Mouse (Mus musculus) ES-Bruce4 (cell line): ENCODE measurements around the gene Rnf224. TPM values are rescaled to one million over a fixed set of nuclear protein-coding genes. Genes with fewer than 3 reads are reported as not detected.

Source experiments
- H3K27ac ChIP-seq: 2 replicates; pipeline ENCODE4 v1.5.1; 2012; ENCODE audit warnings: low read length, inconsistent platforms; ENCODE audit not compliant: insufficient read depth
- H3K27me3 ChIP-seq: 2 replicates; pipeline ENCODE4 v1.6.1; 2012; ENCODE audit warnings: mild to moderate bottlenecking, low read length, inconsistent platforms; ENCODE audit not compliant: control insufficient read depth, poor library complexity, insufficient read depth, severe bottlenecking
- H3K36me3 ChIP-seq: 2 replicates; pipeline ENCODE4 v1.6.1; 2012; ENCODE audit warnings: inconsistent platforms, mild to moderate bottlenecking, low read length, moderate library complexity; ENCODE audit not compliant: control insufficient read depth, poor library complexity, insufficient read depth, severe bottlenecking
- H3K4me1 ChIP-seq: one replicate; pipeline ENCODE4 v1.8.1; 2011; ENCODE audit warnings: low read length; ENCODE audit not compliant: control insufficient read depth, insufficient read depth
- H3K4me3 ChIP-seq: 2 replicates; pipeline ENCODE4 v1.5.1; 2011; ENCODE audit warnings: low read depth, mild to moderate bottlenecking, low read length
- H3K9ac ChIP-seq: 2 replicates; pipeline ENCODE4 v1.6.1; 2012; ENCODE audit warnings: low read depth, mild to moderate bottlenecking, inconsistent platforms; ENCODE audit not compliant: poor library complexity, severe bottlenecking
- H3K9me3 ChIP-seq: replicated peaks from 2 replicates; pipeline ENCODE4 v1.6.1; 2012; ENCODE audit warnings: mild to moderate bottlenecking, low read length, inconsistent platforms; ENCODE audit not compliant: control insufficient read depth, poor library complexity, insufficient read depth, severe bottlenecking
- CTCF ChIP-seq: IDR thresholded peaks from one replicate; pipeline ENCODE4 v1.8.1; 2011; ENCODE audit warnings: low read depth, low read length
- EP300 ChIP-seq: IDR thresholded peaks from 2 replicates; pipeline ENCODE4 v1.6.1; 2011; ENCODE audit warnings: low read depth, low read length; ENCODE audit not compliant: insufficient read depth
- POLR2A ChIP-seq: IDR thresholded peaks from one replicate; pipeline ENCODE4 v1.8.1; 2011; ENCODE audit warnings: low read length; ENCODE audit not compliant: insufficient read depth
- polyA plus RNA-seq: library from polyadenylated mRNA; stranded (reverse); fragments of >200 nt; gene quantifications from 2 replicates; pipeline ENCODE4 v1.2.4, GENCODE M21; 2011; ENCODE audit warnings: low read depth; ENCODE audit not compliant: missing spikeins, insufficient read depth, insufficient read length

Rnf224 gene
- polyA plus RNA-seq, 1 experiment: not detected

- H3K27me3 ChIP-seq: no peaks in the 10 kb centered on the region
- no peaks in the 10 kb centered on the region for H3K9me3 ChIP-seq
- no peak overlapping the region for H3K27ac ChIP-seq
- no peaks in the 10 kb centered on the region for H3K36me3 ChIP-seq
- H3K9ac ChIP-seq: no peak overlapping the region
- TF ChIP-seq CTCF (no peak), POLR2A (no peak), EP300 (no peak)
- H3K4me1 ChIP-seq: peaks cover 20% of the 10 kb centered on the region
- H3K4me3 ChIP-seq: no peak overlapping the region
These were observed 3.2 kb upstream of the Rnf224 start for GRCm38 (mm10) chr2:25239766-25240165.

GRCm38 (mm10) chr2:25238106-25238505 lies 1.5 kb upstream of the Rnf224 start:
- no peak overlapping the region for H3K4me3 ChIP-seq
- H3K27me3 ChIP-seq: no peaks in the 10 kb centered on the region
- peaks cover 20% of the 10 kb centered on the region for H3K4me1 ChIP-seq
- no peaks in the 10 kb centered on the region for H3K36me3 ChIP-seq
- TF ChIP-seq EP300 (no peak), POLR2A (no peak), CTCF (no peak)
- no peaks in the 10 kb centered on the region for H3K9me3 ChIP-seq
- H3K9ac ChIP-seq: no peak overlapping the region
- H3K27ac ChIP-seq: no peak overlapping the region

DNA sequence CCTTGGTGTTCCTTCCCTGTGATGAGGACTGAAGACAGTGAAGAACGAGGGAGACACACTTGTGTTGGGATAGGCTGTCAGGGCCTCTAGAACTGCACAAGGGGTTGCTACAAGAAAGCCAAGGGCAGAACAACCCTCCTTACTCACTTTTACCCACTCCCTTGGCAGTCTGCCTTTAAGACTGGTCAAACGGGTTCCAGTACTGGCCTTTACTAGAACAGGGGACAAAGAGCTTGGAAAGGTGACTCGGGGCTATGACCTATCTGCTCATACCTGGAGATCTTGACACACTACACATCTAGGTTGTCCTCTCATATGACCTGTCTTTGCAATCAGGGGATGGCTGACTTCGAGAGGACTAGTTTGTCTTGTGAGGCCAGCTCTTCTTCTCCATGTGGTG lies 935 bp upstream of the Rnf224 start:
- no peak overlapping the region for H3K9ac ChIP-seq
- no peaks in the 10 kb centered on the region for H3K36me3 ChIP-seq
- H3K27ac ChIP-seq: no peak overlapping the region
- H3K4me1 ChIP-seq: peaks cover 20% of the 10 kb centered on the region
- no peak overlapping the region for H3K4me3 ChIP-seq
- no peaks in the 10 kb centered on the region for H3K27me3 ChIP-seq
- H3K9me3 ChIP-seq: no peaks in the 10 kb centered on the region
- TF ChIP-seq EP300 (no peak), POLR2A (no peak), CTCF (no peak)

GRCm38 (mm10) chr2:25234551-25235220 lies 1.9 kb downstream of the Rnf224 start:
- H3K4me1 ChIP-seq: peaks cover 15% of the 10 kb centered on the region
- H3K27me3 ChIP-seq: no peaks in the 10 kb centered on the region
- TF ChIP-seq POLR2A (no peak), CTCF (no peak), EP300 (no peak)
- no peaks in the 10 kb centered on the region for H3K9me3 ChIP-seq
- H3K9ac ChIP-seq: no peak overlapping the region
- no peaks in the 10 kb centered on the region for H3K36me3 ChIP-seq
- no peak overlapping the region for H3K27ac ChIP-seq
- no peak overlapping the region for H3K4me3 ChIP-seq

- peaks cover 15% of the 10 kb centered on the region for H3K4me1 ChIP-seq
- no peaks in the 10 kb centered on the region for H3K36me3 ChIP-seq
- H3K9ac ChIP-seq: no peak within 1 kb of the TSS
- H3K4me3 ChIP-seq: no peak within 1 kb of the TSS
- H3K27me3 ChIP-seq: no peaks in the 10 kb centered on the region
- H3K27ac ChIP-seq: no peak within 1 kb of the TSS
- no peaks in the 10 kb centered on the region for H3K9me3 ChIP-seq
- TF ChIP-seq CTCF (no peak), POLR2A (no peak)
These were observed 2.5 kb downstream of the Rnf224 start, which contains the start of gene Slc34a3 for GRCm38 (mm10) chr2:25234050-25234449. Slc34a3 (minus strand) TSS chr2:25234364.

GRCm38 (mm10) chr2:25233421-25233820 lies 3.2 kb downstream of the Rnf224 start:
- H3K36me3 ChIP-seq: no peaks in the 10 kb centered on the region
- TF ChIP-seq POLR2A (no peak), EP300 (no peak), CTCF (no peak)
- no peaks in the 10 kb centered on the region for H3K27me3 ChIP-seq
- H3K4me1 ChIP-seq: peaks cover 15% of the 10 kb centered on the region
- no peak overlapping the region for H3K27ac ChIP-seq
- no peak overlapping the region for H3K9ac ChIP-seq
- H3K9me3 ChIP-seq: no peaks in the 10 kb centered on the region
- H3K4me3 ChIP-seq: no peak overlapping the region
